Mouse (Mus musculus) thymus, adult 18-20 months (tissue): ENCODE results near the gene Phf21a.
A peak's percentile ranks its signal among the peaks of the same experiment; 100 is the strongest.

ENCODE experiments used
- DNase-seq, 2 experiments: peaks; one replicate each; pipeline ENCODE4 v3.0.0; 2022; ENCODE audit warnings: mixed read lengths in 2 of 2

Phf21a gene

GRCm38 (mm10) chr2:92365568-92365967, 272.7 kb downstream of the Phf21a start:
- no peak for DNase-seq

- no peak for DNase-seq
These were observed 274.6 kb downstream of the Phf21a start for GRCm38 (mm10) chr2:92367383-92368029.

- no peak for DNase-seq
These were observed 277.5 kb downstream of the Phf21a start for GRCm38 (mm10) chr2:92370375-92370774.

- DNase-seq = no peak
These were observed 278.2 kb downstream of the Phf21a start for GRCm38 (mm10) chr2:92370821-92371805.

- no peak for DNase-seq
These were observed 279.2 kb downstream of the Phf21a start for GRCm38 (mm10) chr2:92371971-92372690.

- DNase-seq = no peak
These were observed 280.0 kb downstream of the Phf21a start for GRCm38 (mm10) chr2:92372767-92373436.

- no peak for DNase-seq
These were observed 280.5 kb downstream of the Phf21a start for GRCm38 (mm10) chr2:92373437-92373813.

- DNase-seq = peak; percentile 42 to 55
These were observed 281.6 kb downstream of the Phf21a start, which contains the start of the genes Pex16 and Large2 for GRCm38 (mm10) chr2:92374514-92374913. Gene Pex16 (plus strand): TSS chr2:92374676. Gene Large2 (minus strand): TSS chr2:92374869.

- peak; percentile 96 to 98 for DNase-seq
These were observed 282.2 kb downstream of the Phf21a start for GRCm38 (mm10) chr2:92375099-92375623.

GRCm38 (mm10) chr2:92375788-92376187, 282.9 kb downstream of the Phf21a start:
- DNase-seq = no peak

GRCm38 (mm10) chr2:92376300-92376699, 283.4 kb downstream of the Phf21a start:
- no peak for DNase-seq

- DNase-seq = no peak
These were observed 284.4 kb downstream of the Phf21a start for GRCm38 (mm10) chr2:92377320-92377719.

- no peak for DNase-seq
These were observed 287.0 kb downstream of the Phf21a start for GRCm38 (mm10) chr2:92379783-92380494.

- DNase-seq = no peak
These were observed 287.7 kb downstream of the Phf21a start for GRCm38 (mm10) chr2:92380495-92381050.

GRCm38 (mm10) chr2:92381161-92381560, 288.2 kb downstream of the Phf21a start:
- no peak for DNase-seq

- DNase-seq = no peak
These were observed 289.1 kb downstream of the Phf21a start, which contains the start of gene 1700029I15Rik for GRCm38 (mm10) chr2:92381901-92382588. Gene 1700029I15Rik (plus strand): TSS chr2:92382538.

GRCm38 (mm10) chr2:92382759-92383158, 289.8 kb downstream of the Phf21a start:
- DNase-seq = no peak

GRCm38 (mm10) chr2:92384101-92384500, 291.2 kb downstream of the Phf21a start:
- no peak for DNase-seq

GRCm38 (mm10) chr2:92385113-92386051, 292.5 kb downstream of the Phf21a start:
- DNase-seq = no peak
